ENCODE assay signal across 8 mouse cellular contexts in the genomic region with DNA sequence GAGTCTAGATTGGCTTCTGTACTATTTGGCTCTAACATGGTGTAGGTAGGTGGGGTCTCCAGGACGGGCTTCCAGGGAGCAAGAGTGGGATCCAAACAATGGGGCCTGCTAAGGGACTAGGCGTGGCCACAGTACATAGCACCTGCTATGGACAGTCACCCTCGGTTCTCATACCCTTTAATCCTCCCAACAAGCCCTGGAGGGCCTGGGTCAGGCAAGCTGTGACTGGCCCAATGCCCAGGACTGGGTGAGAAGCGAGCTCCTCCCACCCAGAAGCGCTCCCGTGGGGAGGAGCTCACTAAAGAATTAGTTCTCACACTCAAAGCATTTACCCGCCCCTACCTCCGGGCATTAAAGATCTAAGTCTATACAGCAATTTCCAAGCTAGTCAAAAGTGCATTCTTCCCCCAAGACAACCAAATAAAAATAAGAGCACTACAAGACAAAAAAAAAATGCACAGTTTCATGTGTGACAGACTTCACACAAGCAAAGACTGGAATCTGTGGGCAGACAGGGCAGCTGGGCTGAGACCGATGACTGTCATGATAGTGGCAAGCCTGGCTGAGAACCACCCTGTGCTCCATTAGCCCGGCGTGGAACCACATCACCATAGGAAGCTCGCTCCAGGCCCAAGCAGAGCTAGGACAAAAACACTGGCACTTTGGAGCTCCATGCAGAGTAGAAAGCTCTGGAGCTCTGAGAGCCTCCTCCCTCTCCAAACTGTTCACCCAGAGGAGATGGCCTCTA. TPM values are rescaled to one million over a fixed set of nuclear protein-coding genes. Genes with fewer than 3 reads are reported as not detected.
A peak's percentile ranks its signal among the peaks of the same experiment; 100 is the strongest.
DNase-seq lines count a peak whose midpoint lies in the region; ATAC-seq lines count a peak whose summit lies in the region.

No protein-coding gene starts in this region.

- no peaks in the 10 kb centered on the region for H3K27me3 ChIP-seq in limb, embryonic 11.5 days (ENCODE audit: control insufficient read depth, insufficient read depth, low read length)
- H3K27me3 ChIP-seq in stomach, embryonic 15.5 days (replicated peaks), result no peaks in the 10 kb centered on the region

- no peak overlapping the region for H3K9ac ChIP-seq in limb, embryonic 11.5 days (ENCODE audit: low read length)
- no peak overlapping the region for H3K9ac ChIP-seq in stomach, embryonic 15.5 days

- peak; percentile 13 for DNase-seq in adrenal gland, postnatal 25 days
- no peak for DNase-seq in adrenal gland, postnatal 36 days
- peak; percentile 68 for DNase-seq in testis, postnatal 10 days (ENCODE audit: low spot score)
- DNase-seq in testis, postnatal 14 days (ENCODE audit: low spot score), result no peak
- DNase-seq in limb, embryonic 11.5 days (ENCODE audit: low spot score), result no peak
- DNase-seq in cerebellum, adult 8-10 months, result no peak
- DNase-seq in layer of hippocampus, adult 8-10 months (ENCODE audit: low spot score in 2 of 2), result no peak

- 65% methylated on average over 12 of the region's 12 CpGs for WGBS in limb, embryonic 11.5 days
- WGBS in stomach, embryonic 15.5 days, result 57% methylated on average over 12 of the region's 12 CpGs

- peaks cover 27% of the 10 kb centered on the region for H3K4me1 ChIP-seq in limb, embryonic 11.5 days (ENCODE audit: control insufficient read depth, insufficient read depth, low read length)
- peaks cover 25% of the 10 kb centered on the region; the same call in 1 of the 2 replicates for H3K4me1 ChIP-seq in stomach, embryonic 15.5 days

- peak; percentile 33; the same call in 1 of the 2 replicates for ATAC-seq in limb, embryonic 11.5 days (ENCODE audit: insufficient number of reproducible peaks, low FRiP score, low TSS enrichment, low read depth)
- ATAC-seq in stomach, embryonic 15.5 days (ENCODE audit: insufficient read depth, low FRiP score, low read depth), result peak; percentile 47; the same call in 1 of the 2 replicates

- H3K27ac ChIP-seq in limb, embryonic 11.5 days (replicated peaks; ENCODE audit: low read depth, low read length), result peak overlapping the region; percentile 63; the same call in 1 of the 2 replicates
- peak overlapping the region; percentile 72 for H3K27ac ChIP-seq in stomach, embryonic 15.5 days

- no peaks in the 10 kb centered on the region for H3K36me3 ChIP-seq in limb, embryonic 11.5 days (ENCODE audit: control insufficient read depth, insufficient read depth, low read length)
- H3K36me3 ChIP-seq in stomach, embryonic 15.5 days, result no peaks in the 10 kb centered on the region

- no peak overlapping the region for H3K4me3 ChIP-seq in limb, embryonic 11.5 days (ENCODE audit: low read depth, low read length)
- H3K4me3 ChIP-seq in stomach, embryonic 15.5 days (replicated peaks), result no peak overlapping the region

- no peaks in the 10 kb centered on the region for H3K9me3 ChIP-seq in limb, embryonic 11.5 days (ENCODE audit: control insufficient read depth, low read length)
- H3K9me3 ChIP-seq in stomach, embryonic 15.5 days, result no peaks in the 10 kb centered on the region

- H3K4me2 ChIP-seq in limb, embryonic 11.5 days (ENCODE audit: low read depth, severe bottlenecking), result no peak overlapping the region
- H3K4me2 ChIP-seq in stomach, embryonic 15.5 days, result no peak overlapping the region

RNA-seq across cellular contexts. Expression of gene Cd82, which starts 23.0 kb away (rescaled TPM):
- total RNA-seq in adrenal gland, postnatal 25 days (2021), result 43.0 and 54.8 TPM in 2 replicates
- 10 to 100 TPM; 34.6 to 63.8 TPM for total RNA-seq in adrenal gland, postnatal 36 days (2021)
- 5.4 and 6.0 TPM in 2 replicates for polyA plus RNA-seq in limb, embryonic 11.5 days (2014; fragmentation: Nextera tagmentation; extraction: Ambion mirVana)
- 87.7 and 95.0 TPM in 2 replicates for polyA plus RNA-seq in stomach, embryonic 15.5 days (2015; fragmentation: Nextera tagmentation; extraction: Ambion mirVana)
- 10 to 100 TPM; 21.7 to 42.4 (median 29.3) TPM for total RNA-seq in layer of hippocampus, adult 8-10 months (2022)

Comparison
In these comparisons a context has a peak if more than half of its experiments do, and no peak if none do; other contexts are left out.
1. DNase-seq: peak in adrenal gland, postnatal 25 days (single experiment) and testis, postnatal 10 days (single experiment); none in adrenal gland, postnatal 36 days (0 of 2), testis, postnatal 14 days (single experiment), limb, embryonic 11.5 days (single experiment), cerebellum, adult 8-10 months (single experiment) and layer of hippocampus, adult 8-10 months (0 of 2).